Mouse (Mus musculus): ENCODE measurements around the gene Ache.
"Not testable (repeated sequence)": the region's sequence is repeated elsewhere in the genome, so short reads cannot be mapped to it uniquely, and the experiment has no call there.

The Ache gene

DNA sequence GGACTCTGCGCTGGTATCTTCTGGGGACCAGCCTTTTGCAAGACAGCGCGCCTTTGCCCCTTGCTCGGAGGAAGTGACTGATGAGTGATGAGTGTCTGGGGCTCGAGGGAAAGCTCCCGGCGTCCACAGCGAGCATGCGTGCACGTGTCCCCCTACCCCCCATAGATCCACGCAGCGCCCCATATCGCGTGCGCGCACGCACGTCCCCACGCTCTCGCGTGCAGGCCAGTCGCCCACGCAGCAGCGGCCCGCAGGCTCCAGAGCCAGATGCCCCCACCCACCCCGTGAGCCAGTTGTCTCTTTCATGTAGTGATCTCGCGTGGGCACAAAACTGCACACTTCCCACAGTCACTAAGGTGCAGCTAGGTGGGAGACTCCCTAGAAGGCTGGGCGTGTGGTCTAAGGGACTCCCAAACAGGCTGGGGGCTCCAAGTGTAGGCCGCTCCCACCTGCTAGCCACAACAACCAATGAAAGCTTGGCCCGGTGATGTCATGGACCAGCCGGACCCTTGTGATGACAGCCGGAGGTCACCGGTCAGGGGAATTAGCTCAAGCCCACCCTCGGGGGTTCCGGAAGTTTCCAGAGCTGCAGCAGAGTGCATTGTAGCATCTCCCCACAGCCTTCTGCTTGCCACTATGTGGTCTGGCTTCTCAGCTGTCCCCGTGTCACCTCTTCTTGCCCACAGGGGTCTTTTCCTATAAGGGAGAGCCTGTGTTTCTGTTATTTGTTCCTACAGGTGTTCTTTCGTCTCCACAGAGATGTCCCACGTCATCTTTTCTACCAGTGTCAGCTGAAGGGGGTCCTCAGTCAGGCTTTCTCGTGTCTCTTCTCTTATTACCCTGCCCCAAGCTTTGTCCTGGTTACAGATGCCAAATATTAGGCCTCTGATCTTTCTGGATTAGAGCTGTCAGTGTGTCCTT lies at the start of gene Ache:
Gene Ache (plus strand): TSS at position 488 of the 921 bp plus-strand sequence.
- in situ Hi-C loops (cut with MseI, MboI): no loop called here

DNA sequence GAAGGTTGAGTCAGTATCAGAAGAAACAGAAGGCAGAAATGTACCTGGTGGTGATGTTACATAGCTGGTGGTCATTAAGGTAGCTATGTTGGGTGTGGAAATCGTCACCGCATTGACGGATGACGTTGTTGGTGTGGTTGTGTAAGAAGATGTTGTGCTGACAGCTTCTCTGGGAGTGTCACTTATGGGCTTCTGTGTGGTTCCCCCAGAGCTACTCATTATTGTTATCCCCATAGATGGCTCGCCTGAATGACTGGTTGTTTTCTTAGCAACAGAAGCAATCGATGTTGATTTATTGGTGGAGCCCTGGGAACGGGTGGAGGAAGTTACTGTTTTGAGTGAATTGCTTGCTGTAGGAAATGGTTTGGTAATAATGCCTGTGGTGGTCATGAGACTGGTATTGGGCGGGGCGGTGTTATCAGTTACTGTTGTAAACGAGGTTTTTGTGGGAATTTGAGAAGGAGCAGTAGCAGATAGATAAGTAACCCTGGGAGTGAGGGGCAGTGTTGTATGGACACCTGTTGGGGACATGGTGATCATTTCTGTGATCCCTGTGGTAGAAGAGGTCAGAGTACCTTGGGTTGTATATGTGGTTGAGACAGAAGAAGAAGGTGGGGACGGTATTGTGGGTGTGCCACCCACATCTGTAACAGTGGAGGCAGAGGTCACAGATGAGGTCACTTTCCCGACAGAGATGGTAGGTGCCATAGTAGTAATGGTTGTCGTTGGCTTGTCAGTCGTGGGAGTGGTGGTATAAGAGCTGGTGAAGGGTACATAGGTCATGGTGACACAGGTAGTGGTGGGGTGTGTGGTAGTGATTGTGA lies 23.2 kb upstream of the Ache start:
- in situ Hi-C loops (cut with MseI, MboI): no loop called here

DNA sequence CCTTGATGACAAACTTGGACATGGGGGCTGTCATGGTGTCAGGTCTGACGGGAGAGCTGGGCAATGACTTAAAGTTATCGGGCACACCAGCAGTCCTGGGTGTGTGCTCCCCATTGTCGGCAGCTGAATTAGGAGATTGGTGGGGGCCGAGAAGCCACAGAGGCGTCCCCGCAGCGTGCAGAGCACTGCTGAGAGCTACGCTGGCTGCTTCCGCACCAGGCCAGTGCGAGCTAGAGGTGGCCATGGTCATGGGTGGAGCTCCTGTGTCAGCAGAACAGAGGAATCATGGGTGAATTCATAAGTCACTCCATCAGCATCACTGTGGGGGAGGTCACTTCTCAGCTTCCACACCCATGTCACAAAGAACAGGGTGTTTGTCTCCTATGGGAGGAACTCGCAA lies 22.5 kb upstream of the Ache start:
- in situ Hi-C loops (cut with MseI, MboI): no loop called here

DNA sequence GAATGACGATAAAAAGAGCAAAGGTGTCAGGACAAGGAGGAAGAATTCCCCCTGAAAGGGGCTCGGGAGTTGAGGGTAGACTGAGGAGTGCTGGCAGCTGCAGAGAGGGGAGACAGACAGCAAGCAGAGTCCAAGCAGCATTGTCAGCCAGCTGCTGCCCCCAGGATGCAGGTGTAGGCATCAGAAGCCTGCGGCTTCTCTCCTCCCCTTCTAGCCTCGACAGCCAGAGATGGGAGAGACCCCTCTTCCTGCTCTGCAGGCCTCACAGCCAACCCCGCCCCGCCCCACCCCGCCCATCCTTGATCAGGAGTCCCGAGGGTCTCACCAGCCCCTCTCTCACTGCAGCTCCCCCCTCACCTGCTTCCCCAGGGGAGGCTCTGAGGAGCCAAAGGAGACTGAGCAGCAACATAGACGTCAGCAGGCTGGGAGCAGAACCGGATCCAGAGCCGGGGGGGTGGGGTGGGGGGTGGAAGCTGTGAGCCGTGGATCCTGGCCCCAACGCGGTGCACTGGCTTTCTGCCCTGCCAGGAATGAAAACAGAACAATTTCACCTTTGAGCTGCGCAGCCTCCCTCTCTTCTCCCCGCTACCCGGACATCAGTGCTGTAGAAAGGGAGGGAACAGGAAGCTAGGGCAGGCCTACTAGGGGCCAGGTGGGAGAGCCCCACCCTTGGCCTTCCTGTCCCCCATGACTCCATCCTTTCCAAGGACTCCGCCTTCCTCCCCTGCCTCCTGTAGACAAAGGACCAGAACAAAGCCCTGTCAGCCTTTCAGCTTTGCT lies 19.0 kb upstream of the Ache start:
- in situ Hi-C loops (cut with MseI, MboI): no loop called here

DNA sequence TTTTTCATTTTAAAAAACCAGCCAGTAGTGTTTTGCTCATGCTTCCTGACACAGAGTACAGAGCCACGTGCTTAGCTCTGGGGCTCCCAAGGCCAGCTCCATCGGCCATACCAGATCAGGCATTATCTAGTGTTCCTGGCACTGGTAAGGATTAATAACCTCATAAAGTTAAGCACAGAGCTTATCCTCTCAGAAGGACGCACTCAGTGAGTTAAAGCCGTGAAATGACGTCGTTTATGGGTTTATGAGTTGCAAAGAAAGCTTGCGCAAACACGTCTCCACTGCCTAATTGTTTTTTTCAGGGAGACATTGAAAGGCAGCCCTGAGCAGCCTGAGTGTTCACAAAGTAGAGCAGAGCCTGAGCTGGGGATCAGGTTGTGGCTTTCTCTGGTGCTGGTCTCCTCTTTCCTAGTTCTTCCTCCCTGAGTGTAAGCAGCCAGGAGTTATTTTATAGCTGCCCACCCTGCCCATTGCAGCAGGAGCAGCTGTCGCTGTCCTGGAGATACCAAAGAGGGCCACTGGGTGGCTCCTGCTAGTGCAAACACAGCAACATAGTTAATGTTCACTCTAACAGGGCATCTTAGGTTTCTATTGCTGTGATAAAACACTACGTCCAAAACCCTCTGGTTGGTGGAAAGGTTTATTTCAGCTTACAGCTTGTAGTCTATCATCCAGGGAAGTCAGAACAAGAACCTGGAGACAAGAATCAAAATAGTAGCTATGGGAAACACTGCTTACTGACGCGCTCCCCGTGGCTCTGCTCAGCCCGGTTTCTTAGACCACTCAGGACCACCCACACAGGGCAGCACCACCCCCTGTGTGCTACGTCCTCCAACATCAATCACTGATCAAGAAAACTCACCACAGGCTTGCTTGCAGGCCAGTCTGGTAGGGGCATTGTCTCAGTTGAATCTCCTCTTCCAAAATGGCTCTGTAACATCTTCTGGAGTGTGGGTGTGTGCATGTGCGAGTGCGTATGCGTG lies 9.7 kb upstream of the Ache start:
- in situ Hi-C loops (cut with MseI, MboI): no loop called here

DNA sequence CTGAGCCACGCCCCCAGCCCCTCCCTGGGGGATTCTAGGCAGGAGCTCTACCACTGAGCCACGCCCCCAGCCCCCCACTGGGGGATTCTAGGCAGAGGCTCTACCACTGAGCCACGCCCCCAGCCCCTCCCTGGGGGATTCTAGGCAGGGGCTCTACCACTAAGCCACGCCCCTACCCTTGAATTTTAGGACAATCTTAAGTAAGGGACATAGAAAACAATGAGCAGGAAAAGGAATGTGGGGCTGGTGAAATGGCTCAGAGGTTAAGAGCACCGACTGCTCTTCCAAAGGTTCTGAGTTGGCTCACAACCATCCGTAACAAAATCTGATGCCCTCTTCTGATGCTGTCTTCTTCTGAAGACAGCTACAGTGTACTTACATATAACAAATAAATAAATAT lies 2.9 kb upstream of the Ache start:
- in situ Hi-C loops (cut with MseI, MboI): not testable (repeated sequence)

DNA sequence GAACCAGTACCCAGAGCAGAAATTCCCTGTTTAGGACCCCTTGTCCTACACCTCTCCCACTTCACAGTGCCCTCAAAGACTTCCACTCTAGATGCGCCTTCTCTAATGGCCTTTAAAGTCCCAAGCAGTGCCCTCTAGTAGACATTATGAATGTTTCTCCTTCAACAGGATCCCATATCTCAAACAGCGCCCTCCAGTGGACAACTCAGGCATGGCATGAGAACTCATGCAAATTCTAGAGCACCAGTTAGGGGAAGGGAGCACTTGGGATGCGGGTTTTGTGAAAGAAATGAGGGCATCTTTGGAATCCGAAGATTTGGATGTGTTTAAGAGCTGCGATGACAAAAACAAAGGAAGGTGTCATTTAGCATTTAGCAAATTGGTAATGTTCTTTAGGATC lies 2.3 kb upstream of the Ache start:
- in situ Hi-C loops (cut with MseI, MboI): no loop called here

DNA sequence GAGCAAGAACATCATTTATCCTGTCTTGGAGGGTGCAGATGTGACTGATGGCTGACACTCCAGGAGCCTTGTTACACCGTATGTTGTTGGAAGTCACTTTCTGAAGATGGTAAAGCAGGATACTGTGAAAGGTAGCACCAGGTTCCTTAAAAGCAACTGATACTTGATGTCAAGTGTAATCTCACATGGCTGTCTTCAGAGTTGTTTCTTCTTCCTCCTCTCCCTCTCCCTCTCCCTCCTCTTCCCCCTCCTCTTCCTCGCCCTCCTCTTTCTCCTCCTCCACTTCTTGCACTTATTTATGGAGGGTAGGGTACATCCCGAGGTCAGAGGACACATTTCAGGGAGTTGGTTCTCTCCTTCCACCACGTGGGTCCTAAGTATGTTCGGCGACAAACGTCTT lies 1.3 kb upstream of the Ache start:
- in situ Hi-C loops (cut with MseI, MboI): no loop called here

DNA sequence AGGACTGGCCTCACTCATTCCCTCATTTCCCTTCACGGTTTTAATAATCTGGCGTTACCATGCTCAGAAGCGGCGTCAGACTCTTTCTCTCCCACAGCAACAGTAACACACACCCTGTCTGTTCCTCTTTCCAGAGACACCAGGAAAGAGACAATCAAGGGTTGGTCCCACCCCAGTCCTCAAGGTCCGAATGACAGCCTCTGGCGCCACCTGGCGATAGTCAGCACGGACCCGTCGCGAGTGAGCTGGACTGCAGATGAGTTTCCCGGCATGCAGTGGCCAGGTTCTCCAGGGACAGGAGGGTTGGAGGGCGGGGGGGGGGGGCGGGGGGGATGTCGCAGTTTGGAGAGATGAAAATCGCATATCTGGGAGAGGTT lies 676 bp upstream of the Ache start:
- in situ Hi-C loops (cut with MseI, MboI): no loop called here

DNA sequence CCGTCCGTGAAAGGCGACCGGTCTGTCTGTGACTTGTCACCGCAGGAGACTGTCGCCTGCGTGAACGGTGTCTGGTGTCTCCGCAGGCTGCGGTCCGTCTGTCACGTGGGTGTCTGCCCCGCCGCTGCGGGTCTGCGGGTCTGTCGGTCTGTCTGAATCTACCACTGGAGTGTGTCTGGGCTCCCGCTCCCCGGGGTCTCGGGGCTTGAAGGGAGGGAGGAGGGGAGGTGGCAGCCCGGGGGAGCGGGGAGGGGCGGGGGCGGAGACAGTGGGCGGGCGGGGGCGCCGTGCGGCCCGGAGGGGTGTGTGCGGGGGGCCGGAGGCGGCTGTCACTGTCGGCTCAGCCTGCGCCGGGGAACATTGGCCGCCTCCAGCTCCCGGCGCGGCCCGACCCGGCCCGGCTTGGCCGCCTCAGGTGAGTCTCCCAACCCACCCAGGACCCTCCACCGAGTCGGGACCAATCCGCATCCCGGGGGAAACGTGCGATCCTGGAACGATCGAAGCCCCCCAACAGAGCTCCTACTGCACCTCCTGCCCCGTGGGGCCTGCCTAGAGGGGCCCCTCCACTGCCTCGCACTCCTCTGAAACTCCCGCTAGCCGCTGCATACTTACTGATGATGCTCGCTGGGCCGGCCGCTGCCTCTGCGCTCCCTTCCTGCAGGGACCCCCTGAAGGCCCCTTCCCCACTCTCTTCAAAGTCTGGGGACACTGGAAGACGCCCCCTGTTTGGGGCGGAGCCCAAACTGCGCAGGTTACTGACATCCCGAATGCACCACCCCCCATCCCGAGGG lies 829 bp downstream of the Ache start:
- in situ Hi-C loops (cut with MseI, MboI): no loop called here

DNA sequence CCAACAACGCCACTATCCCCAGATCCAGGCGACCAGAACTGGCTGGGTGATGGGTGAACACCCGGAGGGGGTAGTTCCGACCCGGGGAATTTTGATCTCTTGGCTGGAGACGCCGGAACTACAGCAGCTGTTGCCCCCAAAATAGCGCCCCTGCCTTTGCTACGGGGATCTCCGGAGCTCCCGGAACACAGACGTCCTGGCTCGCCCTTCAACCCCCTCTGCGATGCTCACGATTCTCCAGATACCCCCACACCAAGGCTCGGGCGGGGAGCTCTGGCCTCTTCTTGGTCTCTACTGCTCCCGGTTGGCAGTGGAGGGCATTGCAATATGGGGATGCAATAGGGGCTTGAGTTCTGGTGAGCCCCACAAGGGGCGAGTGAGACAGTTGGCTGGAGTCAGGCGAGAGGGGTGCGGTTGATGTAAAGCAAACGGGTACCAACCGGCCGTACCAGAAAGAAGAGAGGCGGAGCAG lies 1.7 kb downstream of the Ache start:
- in situ Hi-C loops (cut with MseI, MboI): no loop called here

DNA sequence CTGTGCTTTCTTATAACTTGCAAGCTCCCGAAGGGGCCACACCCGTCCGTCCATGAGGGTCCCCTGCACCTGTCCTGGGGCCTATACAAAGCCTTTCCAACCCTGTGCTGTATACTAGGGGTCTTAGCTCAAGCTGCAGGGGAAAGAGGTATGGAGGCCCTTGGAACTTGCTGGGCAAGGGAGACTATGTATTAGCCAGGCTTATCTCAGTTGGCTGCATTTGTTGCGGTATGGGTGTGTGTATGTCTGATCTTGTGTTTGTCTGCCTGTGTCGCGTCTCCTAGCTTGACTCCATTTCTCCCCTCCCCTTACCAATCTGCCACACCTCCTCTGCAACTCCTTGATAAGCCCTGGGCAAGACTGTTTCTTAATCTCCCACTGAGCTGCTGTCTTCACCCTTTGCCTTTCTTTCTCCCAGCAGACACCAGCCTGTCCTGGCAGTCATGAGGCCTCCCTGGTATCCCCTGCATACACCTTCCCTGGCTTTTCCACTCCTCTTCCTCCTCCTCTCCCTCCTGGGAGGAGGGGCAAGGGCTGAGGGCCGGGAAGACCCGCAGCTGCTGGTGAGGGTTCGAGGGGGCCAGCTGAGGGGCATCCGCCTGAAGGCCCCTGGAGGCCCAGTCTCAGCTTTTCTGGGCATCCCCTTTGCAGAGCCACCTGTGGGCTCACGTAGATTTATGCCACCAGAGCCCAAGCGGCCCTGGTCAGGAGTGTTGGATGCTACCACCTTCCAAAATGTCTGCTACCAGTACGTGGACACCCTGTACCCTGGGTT lies 2.5 kb downstream of the Ache start:
- in situ Hi-C loops (cut with MseI, MboI): no loop called here

DNA sequence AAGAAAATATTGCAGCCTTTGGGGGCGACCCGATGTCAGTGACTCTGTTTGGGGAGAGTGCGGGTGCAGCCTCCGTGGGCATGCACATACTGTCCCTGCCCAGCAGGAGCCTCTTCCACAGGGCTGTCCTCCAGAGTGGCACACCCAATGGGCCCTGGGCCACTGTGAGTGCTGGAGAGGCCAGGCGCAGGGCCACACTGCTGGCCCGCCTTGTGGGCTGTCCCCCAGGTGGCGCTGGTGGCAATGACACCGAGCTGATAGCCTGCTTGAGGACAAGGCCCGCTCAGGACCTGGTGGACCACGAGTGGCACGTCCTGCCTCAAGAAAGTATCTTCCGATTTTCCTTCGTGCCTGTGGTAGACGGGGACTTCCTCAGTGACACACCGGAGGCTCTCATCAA lies 3.4 kb downstream of the Ache start:
- in situ Hi-C loops (cut with MseI, MboI): no loop called here

DNA sequence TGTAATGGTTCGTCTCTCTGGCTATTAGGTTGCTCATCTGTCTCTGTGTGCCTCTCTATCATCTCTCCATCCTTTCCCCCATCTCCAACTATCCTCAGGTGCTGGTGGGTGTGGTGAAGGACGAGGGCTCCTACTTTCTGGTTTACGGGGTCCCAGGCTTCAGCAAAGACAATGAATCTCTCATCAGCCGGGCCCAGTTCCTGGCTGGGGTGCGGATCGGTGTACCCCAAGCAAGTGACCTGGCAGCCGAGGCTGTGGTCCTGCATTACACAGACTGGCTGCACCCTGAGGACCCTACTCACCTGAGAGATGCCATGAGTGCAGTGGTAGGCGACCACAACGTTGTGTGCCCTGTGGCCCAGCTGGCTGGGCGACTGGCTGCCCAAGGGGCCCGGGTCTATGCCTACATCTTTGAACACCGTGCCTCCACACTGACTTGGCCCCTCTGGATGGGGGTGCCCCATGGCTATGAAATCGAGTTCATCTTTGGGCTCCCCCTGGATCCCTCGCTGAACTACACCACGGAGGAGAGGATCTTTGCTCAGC lies 4.1 kb downstream of the Ache start:
- in situ Hi-C loops (cut with MseI, MboI): no loop called here

DNA sequence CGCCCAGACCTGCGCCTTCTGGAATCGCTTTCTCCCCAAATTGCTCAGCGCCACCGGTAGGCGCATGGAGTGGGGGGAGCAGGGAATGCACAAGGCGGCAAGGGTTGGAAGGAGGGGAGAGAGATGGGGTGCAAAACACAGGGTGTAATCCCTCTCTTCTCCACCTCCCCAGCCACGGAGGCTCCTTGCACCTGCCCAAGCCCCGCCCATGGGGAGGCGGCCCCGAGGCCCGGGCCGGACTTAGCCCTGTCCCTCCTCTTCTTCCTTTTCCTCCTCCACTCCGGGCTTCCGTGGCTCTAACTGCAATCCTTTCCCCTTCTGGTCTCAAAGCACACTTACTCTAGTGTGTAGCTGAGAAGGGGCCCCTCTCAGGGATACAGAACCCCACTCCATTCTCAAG lies 6.0 kb downstream of the Ache start:
- in situ Hi-C loops (cut with MseI, MboI): no loop called here

DNA sequence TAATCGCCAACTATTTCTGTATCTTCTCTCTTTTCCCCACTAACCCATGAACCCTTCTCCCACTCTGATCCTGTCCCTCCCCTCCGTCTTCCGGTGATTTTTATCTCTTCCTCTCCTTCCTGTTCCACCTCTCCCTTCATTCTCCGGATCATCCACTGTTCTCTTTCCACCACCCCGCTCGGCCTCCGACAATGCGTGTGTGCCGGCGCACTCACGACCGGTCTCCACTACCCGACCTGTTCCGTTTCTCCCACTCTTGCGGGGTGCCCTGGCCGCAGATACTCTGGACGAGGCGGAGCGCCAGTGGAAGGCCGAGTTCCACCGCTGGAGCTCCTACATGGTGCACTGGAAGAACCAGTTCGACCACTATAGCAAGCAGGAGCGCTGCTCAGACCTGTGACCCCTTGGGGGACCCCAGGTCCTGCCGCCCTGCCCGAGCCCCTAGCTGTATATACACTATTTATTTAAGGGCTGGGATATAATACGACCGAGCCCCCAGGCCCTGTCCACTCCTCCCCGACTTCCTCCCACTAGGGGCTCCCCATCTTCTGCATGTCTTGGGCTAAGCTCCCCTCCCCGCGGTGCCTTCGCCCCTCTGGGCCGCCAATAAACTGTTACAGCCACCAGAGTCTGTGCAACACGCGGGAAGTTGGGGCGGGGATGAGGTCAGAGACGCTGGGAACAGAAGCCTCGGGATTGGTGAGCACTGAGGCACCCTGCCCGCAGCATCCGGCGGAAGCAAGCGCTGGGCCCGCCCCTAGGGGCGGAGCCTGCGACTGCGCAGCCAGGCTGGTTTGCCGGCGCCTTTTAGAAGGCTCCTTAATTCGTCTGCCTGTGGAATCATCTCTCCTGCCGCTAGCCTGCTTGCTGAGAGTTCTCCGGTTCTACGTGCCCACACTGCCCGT lies 6.8 kb downstream of the Ache start, which contains the start of gene Ufsp1:
Gene Ufsp1 (plus strand): TSS at position 791 of the 905 bp plus-strand sequence.
- in situ Hi-C loops (cut with MseI, MboI): no loop called here

DNA sequence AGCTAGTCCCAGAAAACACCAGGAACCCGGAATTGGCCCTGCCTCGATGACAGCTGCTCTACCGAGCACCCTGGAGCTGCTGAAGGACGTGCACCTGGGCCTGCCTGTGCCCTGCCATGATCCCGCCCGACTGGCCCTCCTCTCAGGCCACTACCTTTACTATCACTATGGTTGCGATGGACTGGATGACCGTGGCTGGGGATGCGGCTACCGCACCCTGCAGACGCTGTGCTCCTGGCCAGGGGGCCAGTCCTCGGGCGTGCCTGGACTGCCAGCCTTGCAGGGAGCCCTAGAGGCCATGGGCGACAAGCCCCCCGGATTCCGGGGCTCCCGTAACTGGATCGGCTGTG lies 7.4 kb downstream of the Ache start:
- in situ Hi-C loops (cut with MseI, MboI): no loop called here

DNA sequence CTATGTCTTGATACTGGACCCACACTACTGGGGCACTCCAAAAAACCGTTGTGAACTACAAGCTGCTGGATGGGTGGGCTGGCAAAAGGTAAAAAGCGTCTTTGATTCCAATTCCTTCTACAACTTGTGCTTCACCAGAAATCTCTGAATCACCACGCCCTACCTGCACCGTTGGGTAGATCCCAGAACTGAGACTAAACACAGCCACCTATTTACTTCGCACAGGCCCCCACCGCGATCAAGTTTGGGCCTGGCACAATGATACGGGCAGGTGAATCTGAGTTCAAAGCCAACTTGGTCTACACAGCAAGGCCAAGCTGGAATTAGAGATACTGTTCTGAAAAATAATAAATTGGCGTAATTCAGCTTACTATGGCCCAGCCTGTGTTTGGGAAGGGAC lies 8.0 kb downstream of the Ache start:
- in situ Hi-C loops (cut with MseI, MboI): no loop called here

Data from mouse trophoblast stem cell (cell line).